In genomic region chr7:125991846-125992245, GRCm38 (mm10) we compare ENCODE assay signal across 20 mouse cellular contexts.
DNase-seq lines count a peak whose midpoint lies in the region; ATAC-seq and TF ChIP-seq lines count a peak whose summit lies in the region.
"Had no signal": no experiment of that assay in that cellular context is flagged by ENCODE, and none has a peak within 500 bp of the region (broad histone marks: within the 10 kb centered on the region; RNA-seq: fewer than 3 reads in every experiment).

No protein-coding gene starts in this region.

- TF ChIP-seq CTCF in forebrain, postnatal 0 days (IDR thresholded peaks at IDR 0.05; ENCODE audit: low read depth): no peak
- no peak for TF ChIP-seq CTCF in brain, embryonic 14.5 days (IDR thresholded peaks at IDR 0.05; ENCODE audit: borderline replicate concordance, extremely low read depth, insufficient read depth, insufficient read length)

- no peak for ATAC-seq in forebrain, embryonic 15.5 days (replicated peaks)
- ATAC-seq in forebrain, postnatal 0 days: no peak; the same call in 1 of the 2 replicates
- ATAC-seq in hindbrain, embryonic 11.5 days (ENCODE audit: low FRiP score): peak; percentile 76
- ATAC-seq in neural tube, embryonic 13.5 days (ENCODE audit: low read depth): peak; percentile 44; the same call in 1 of the 2 replicates

- no peak overlapping the region for H3K9ac ChIP-seq in forebrain, embryonic 15.5 days (replicated peaks)
- no peak overlapping the region for H3K9ac ChIP-seq in forebrain, postnatal 0 days
- H3K9ac ChIP-seq in hindbrain, embryonic 11.5 days (ENCODE audit: low read depth, low read length): no peak overlapping the region
- H3K9ac ChIP-seq in neural tube, embryonic 13.5 days: no peak overlapping the region
- H3K9ac ChIP-seq: limb, embryonic 13.5 days; liver, embryonic 13.5 days; lung, embryonic 14.5 days had no signal

- H3K4me3 ChIP-seq in forebrain, embryonic 15.5 days: no peak overlapping the region
- H3K4me3 ChIP-seq in forebrain, postnatal 0 days (ENCODE audit: low read depth, low read length): no peak overlapping the region
- no peak overlapping the region for H3K4me3 ChIP-seq in hindbrain, embryonic 11.5 days (ENCODE audit: low read depth, low read length)
- no peak overlapping the region for H3K4me3 ChIP-seq in neural tube, embryonic 13.5 days
- H3K4me3 ChIP-seq: erythroblast, embryonic 14.5 days; limb, embryonic 13.5 days; liver, embryonic 13.5 days had no signal

- no peak for DNase-seq in forebrain, postnatal 0 days
- DNase-seq in brain, embryonic 14.5 days (ENCODE audit: low read depth): peak; percentile 63
- DNase-seq in hindbrain, embryonic 11.5 days (ENCODE audit: low spot score): no peak
- DNase-seq in gastrocnemius, postnatal 36 days: no peak
- DNase-seq in gastrocnemius, postnatal 25 days: no peak
- DNase-seq: adrenal gland, postnatal 10 days; gastrocnemius, postnatal 10 days; kidney, adult 2 months; kidney, postnatal 10 days; layer of hippocampus, postnatal 36 days; liver, embryonic 13.5 days; lung, embryonic 14.5 days; right cerebral cortex, adult 18-20 months; thymus, postnatal 14 days had no signal

- peak overlapping the region; percentile 3; the same call in 1 of the 2 replicates for H3K27ac ChIP-seq in forebrain, embryonic 15.5 days (replicated peaks)
- H3K27ac ChIP-seq in forebrain, postnatal 0 days (ENCODE audit: low read depth, low read length): no peak overlapping the region
- H3K27ac ChIP-seq in hindbrain, embryonic 11.5 days (ENCODE audit: low read depth, low read length): 0 out of 2 replicates have a peak overlapping the region, but pooled peaks have one; percentile 10
- peak overlapping the region; percentile 59 for H3K27ac ChIP-seq in neural tube, embryonic 13.5 days (replicated peaks)
- H3K27ac ChIP-seq: limb, embryonic 13.5 days; liver, embryonic 13.5 days; macrophage had no signal

- H3K27me3 ChIP-seq in forebrain, embryonic 15.5 days: no peaks in the 10 kb centered on the region
- H3K27me3 ChIP-seq in forebrain, postnatal 0 days (ENCODE audit: insufficient read depth, low read length): no peaks in the 10 kb centered on the region; the same call in 1 of the 2 replicates
- no peaks in the 10 kb centered on the region for H3K27me3 ChIP-seq in hindbrain, embryonic 11.5 days (ENCODE audit: control insufficient read depth, insufficient read depth, low read length)
- no peaks in the 10 kb centered on the region for H3K27me3 ChIP-seq in neural tube, embryonic 13.5 days
- H3K27me3 ChIP-seq: limb, embryonic 13.5 days had no signal

- no peaks in the 10 kb centered on the region for H3K9me3 ChIP-seq in forebrain, embryonic 15.5 days
- H3K9me3 ChIP-seq in forebrain, postnatal 0 days (ENCODE audit: low read length): no peaks in the 10 kb centered on the region
- no peaks in the 10 kb centered on the region for H3K9me3 ChIP-seq in hindbrain, embryonic 11.5 days (ENCODE audit: control insufficient read depth, low read length)
- H3K9me3 ChIP-seq in neural tube, embryonic 13.5 days: no peaks in the 10 kb centered on the region
- H3K9me3 ChIP-seq: limb, embryonic 13.5 days; liver, embryonic 13.5 days had no signal

- H3K4me1 ChIP-seq in forebrain, embryonic 15.5 days: peaks cover 14% of the 10 kb centered on the region
- H3K4me1 ChIP-seq in forebrain, postnatal 0 days (ENCODE audit: insufficient read depth): no peaks in the 10 kb centered on the region
- H3K4me1 ChIP-seq in hindbrain, embryonic 11.5 days (replicated peaks; ENCODE audit: control insufficient read depth, insufficient read depth, low read length): peaks cover 4% of the 10 kb centered on the region
- peaks cover 41% of the 10 kb centered on the region for H3K4me1 ChIP-seq in neural tube, embryonic 13.5 days (replicated peaks)
- H3K4me1 ChIP-seq: limb, embryonic 13.5 days; liver, embryonic 13.5 days had no signal

- WGBS in forebrain, embryonic 15.5 days: 40% methylated on average over 2 of the region's 2 CpGs
- 39% methylated on average over 2 of the region's 2 CpGs for WGBS in forebrain, postnatal 0 days
- WGBS in hindbrain, embryonic 11.5 days: 33% methylated on average over 2 of the region's 2 CpGs
- 31% methylated on average over 2 of the region's 2 CpGs for WGBS in neural tube, embryonic 13.5 days

- no peak for TF ChIP-seq POLR2A in brain, embryonic 14.5 days (IDR thresholded peaks at IDR 0.05; ENCODE audit: borderline replicate concordance, extremely low read depth, insufficient read depth, insufficient read length, poor library complexity, severe bottlenecking)

- intact Hi-C loops in gastrocnemius, postnatal 36 days (cut with DNase I): no loop called here

- no peak overlapping the region for H3K4me2 ChIP-seq in forebrain, embryonic 15.5 days (replicated peaks)
- no peak overlapping the region for H3K4me2 ChIP-seq in forebrain, postnatal 0 days (ENCODE audit: low read depth)
- H3K4me2 ChIP-seq in hindbrain, embryonic 11.5 days (replicated peaks; ENCODE audit: low read depth, low read length): no peak overlapping the region
- H3K4me2 ChIP-seq in neural tube, embryonic 13.5 days: no peak overlapping the region
- H3K4me2 ChIP-seq: limb, embryonic 13.5 days; liver, embryonic 13.5 days; lung, embryonic 14.5 days; midbrain, embryonic 11.5 days had no signal

- H3K36me3 ChIP-seq in forebrain, embryonic 15.5 days: no peaks in the 10 kb centered on the region
- no peaks in the 10 kb centered on the region for H3K36me3 ChIP-seq in forebrain, postnatal 0 days (ENCODE audit: insufficient read depth)
- H3K36me3 ChIP-seq in hindbrain, embryonic 11.5 days (ENCODE audit: control insufficient read depth, insufficient read depth, low read length): no peaks in the 10 kb centered on the region
- no peaks in the 10 kb centered on the region for H3K36me3 ChIP-seq in neural tube, embryonic 13.5 days
- H3K36me3 ChIP-seq: limb, embryonic 13.5 days; liver, embryonic 13.5 days had no signal

Comparison
In these comparisons a context has a peak if more than half of its experiments do, and no peak if none do; other contexts are left out.
1. ATAC-seq: peak in hindbrain, embryonic 11.5 days (single experiment) and neural tube, embryonic 13.5 days (single experiment); none in forebrain, embryonic 15.5 days (single experiment) and forebrain, postnatal 0 days (single experiment).